Mouse (Mus musculus): ENCODE measurements around the gene Klhl33. TPM values are rescaled to one million over a fixed set of nuclear protein-coding genes. Genes with fewer than 3 reads are reported as not detected.
"Not testable (repeated sequence)": the region's sequence is repeated elsewhere in the genome, so short reads cannot be mapped to it uniquely, and the experiment has no call there.

Gene Klhl33
- polyA plus RNA-seq, 1 experiment, result 0.26 TPM

- Histone ChIP-seq H3K79me3 (ENCODE audit: low read depth) (no peaks in the 10 kb centered on the region), H3K36me3 (ENCODE audit: control insufficient read depth, insufficient read depth) (peaks cover 18% of the 10 kb centered on the region), H3K27me3 (ENCODE audit: control insufficient read depth, insufficient read depth, insufficient read length) (no peaks in the 10 kb centered on the region), H3ac (ENCODE audit: control insufficient read depth, insufficient read length, low read depth) (peak overlapping the region; percentile 74), H3K4me3 (ENCODE audit: insufficient read depth, poor library complexity, severe bottlenecking) (peak overlapping the region; percentile 46), H3K79me2 (ENCODE audit: control insufficient read depth, insufficient read depth) (peaks cover 12% of the 10 kb centered on the region)
- TF ChIP-seq MYOG (IDR thresholded peaks at IDR 0.05; ENCODE audit: control insufficient read depth, extremely low read depth, insufficient read length) (no peak), CEBPB (IDR thresholded peaks at IDR 0.05; ENCODE audit: low read depth) (no peak), MAX (IDR thresholded peaks at IDR 0.05) (peak; percentile 4), FOSL1 (IDR thresholded peaks at IDR 0.05; ENCODE audit: insufficient read depth, low read length, poor library complexity, severe bottlenecking) (no peak), USF1 (IDR thresholded peaks at IDR 0.05; ENCODE audit: low read depth) (no peak), CTCF (IDR thresholded peaks at IDR 0.05; ENCODE audit: control insufficient read depth, insufficient read depth, insufficient read length) (no peak)
These were observed 26.5 kb downstream of the Klhl33 start for GRCm38 (mm10) chr14:50870805-50871143.

- H3K79me2 ChIP-seq (ENCODE audit: control insufficient read depth, insufficient read depth), result peaks cover 12% of the 10 kb centered on the region
- no peak for TF ChIP-seq FOSL1 (IDR thresholded peaks at IDR 0.05; ENCODE audit: insufficient read depth, low read length, poor library complexity, severe bottlenecking)
- no peak for TF ChIP-seq MYOD1 (IDR thresholded peaks at IDR 0.05; ENCODE audit: control insufficient read depth, insufficient read length, low read depth)
- no peak for TF ChIP-seq CEBPB (IDR thresholded peaks at IDR 0.05; ENCODE audit: low read depth)
- peak; percentile 10 for TF ChIP-seq MAX (IDR thresholded peaks at IDR 0.05)
- TF ChIP-seq CTCF (IDR thresholded peaks at IDR 0.05; ENCODE audit: control insufficient read depth, insufficient read depth, insufficient read length), result no peak
- TF ChIP-seq MYOG (IDR thresholded peaks at IDR 0.05; ENCODE audit: control insufficient read depth, extremely low read depth, insufficient read length), result no peak
- TF ChIP-seq USF1 (IDR thresholded peaks at IDR 0.05; ENCODE audit: low read depth), result no peak
- H3K36me3 ChIP-seq (ENCODE audit: control insufficient read depth, insufficient read depth), result peaks cover 24% of the 10 kb centered on the region
- H3K79me3 ChIP-seq (ENCODE audit: low read depth), result no peaks in the 10 kb centered on the region
- no peaks in the 10 kb centered on the region for H3K27me3 ChIP-seq (ENCODE audit: control insufficient read depth, insufficient read depth, insufficient read length)
- peak within 1 kb of the TSS; percentile 74 for H3ac ChIP-seq (ENCODE audit: control insufficient read depth, insufficient read length, low read depth)
- peak within 1 kb of the TSS; percentile 46 for H3K4me3 ChIP-seq (ENCODE audit: insufficient read depth, poor library complexity, severe bottlenecking)
These were observed 27.2 kb downstream of the Klhl33 start, which contains the start of gene Tep1 for GRCm38 (mm10) chr14:50869889-50870804. Gene Tep1 (minus strand): TSS chr14:50870560.

GRCm38 (mm10) chr14:50868656-50869055, 28.7 kb downstream of the Klhl33 start:
- peaks cover 25% of the 10 kb centered on the region for H3K36me3 ChIP-seq (ENCODE audit: control insufficient read depth, insufficient read depth)
- H3K27me3 ChIP-seq (ENCODE audit: control insufficient read depth, insufficient read depth, insufficient read length), result no peaks in the 10 kb centered on the region
- H3K79me2 ChIP-seq (ENCODE audit: control insufficient read depth, insufficient read depth), result peaks cover 12% of the 10 kb centered on the region
- H3K4me3 ChIP-seq (ENCODE audit: insufficient read depth, poor library complexity, severe bottlenecking), result no peak overlapping the region
- TF ChIP-seq MYOG (IDR thresholded peaks at IDR 0.05; ENCODE audit: control insufficient read depth, extremely low read depth, insufficient read length) (no peak), FOSL1 (IDR thresholded peaks at IDR 0.05; ENCODE audit: insufficient read depth, low read length, poor library complexity, severe bottlenecking) (no peak), USF1 (IDR thresholded peaks at IDR 0.05; ENCODE audit: low read depth) (no peak), CTCF (IDR thresholded peaks at IDR 0.05; ENCODE audit: control insufficient read depth, insufficient read depth, insufficient read length) (no peak), MAX (IDR thresholded peaks at IDR 0.05) (no peak), CEBPB (IDR thresholded peaks at IDR 0.05; ENCODE audit: low read depth) (no peak), MYOD1 (IDR thresholded peaks at IDR 0.05; ENCODE audit: control insufficient read depth, insufficient read length, low read depth) (no peak)
- no peaks in the 10 kb centered on the region for H3K79me3 ChIP-seq (ENCODE audit: low read depth)
- H3ac ChIP-seq (ENCODE audit: control insufficient read depth, insufficient read length, low read depth), result no peak overlapping the region

- Histone ChIP-seq H3K27me3 (ENCODE audit: control insufficient read depth, insufficient read depth, insufficient read length) (no peaks in the 10 kb centered on the region), H3K79me3 (ENCODE audit: low read depth) (no peaks in the 10 kb centered on the region), H3K4me3 (ENCODE audit: insufficient read depth, poor library complexity, severe bottlenecking) (no peak overlapping the region), H3K36me3 (ENCODE audit: control insufficient read depth, insufficient read depth) (peaks cover 25% of the 10 kb centered on the region), H3ac (ENCODE audit: control insufficient read depth, insufficient read length, low read depth) (no peak overlapping the region), H3K79me2 (ENCODE audit: control insufficient read depth, insufficient read depth) (peaks cover 12% of the 10 kb centered on the region)
- TF ChIP-seq FOSL1 (IDR thresholded peaks at IDR 0.05; ENCODE audit: insufficient read depth, low read length, poor library complexity, severe bottlenecking), result no peak
These were observed 29.1 kb downstream of the Klhl33 start for GRCm38 (mm10) chr14:50868211-50868610.

GRCm38 (mm10) chr14:50866966-50867365, 30.3 kb downstream of the Klhl33 start:
- Histone ChIP-seq H3ac (ENCODE audit: control insufficient read depth, insufficient read length, low read depth) (no peak overlapping the region), H3K36me3 (ENCODE audit: control insufficient read depth, insufficient read depth) (peaks cover 32% of the 10 kb centered on the region), H3K27me3 (ENCODE audit: control insufficient read depth, insufficient read depth, insufficient read length) (no peaks in the 10 kb centered on the region), H3K4me3 (ENCODE audit: insufficient read depth, poor library complexity, severe bottlenecking) (no peak overlapping the region), H3K79me2 (ENCODE audit: control insufficient read depth, insufficient read depth) (peaks cover 12% of the 10 kb centered on the region), H3K79me3 (ENCODE audit: low read depth) (no peaks in the 10 kb centered on the region)
- TF ChIP-seq USF1 (IDR thresholded peaks at IDR 0.05; ENCODE audit: low read depth) (no peak), MAX (IDR thresholded peaks at IDR 0.05) (no peak), MYOD1 (IDR thresholded peaks at IDR 0.05; ENCODE audit: control insufficient read depth, insufficient read length, low read depth) (no peak), CTCF (IDR thresholded peaks at IDR 0.05; ENCODE audit: control insufficient read depth, insufficient read depth, insufficient read length) (no peak), FOSL1 (IDR thresholded peaks at IDR 0.05; ENCODE audit: insufficient read depth, low read length, poor library complexity, severe bottlenecking) (no peak), MYOG (IDR thresholded peaks at IDR 0.05; ENCODE audit: control insufficient read depth, extremely low read depth, insufficient read length) (no peak), CEBPB (IDR thresholded peaks at IDR 0.05; ENCODE audit: low read depth) (no peak)

GRCm38 (mm10) chr14:50865005-50865404, 32.3 kb downstream of the Klhl33 start:
- peaks cover 12% of the 10 kb centered on the region for H3K79me2 ChIP-seq (ENCODE audit: control insufficient read depth, insufficient read depth)
- H3ac ChIP-seq (ENCODE audit: control insufficient read depth, insufficient read length, low read depth); H3K4me3 ChIP-seq (ENCODE audit: insufficient read depth, poor library complexity, severe bottlenecking); H3K27me3 ChIP-seq (ENCODE audit: control insufficient read depth, insufficient read depth, insufficient read length); H3K79me3 ChIP-seq (ENCODE audit: low read depth): not testable (repeated sequence)
- H3K36me3 ChIP-seq (ENCODE audit: control insufficient read depth, insufficient read depth), result peaks cover 45% of the 10 kb centered on the region
